In genomic region chr17:35870151-35870883, GRCm38 (mm10) we compare ENCODE assay signal across 8 mouse cellular contexts. TPM values are rescaled to one million over a fixed set of nuclear protein-coding genes. Genes with fewer than 3 reads are reported as not detected.
DNase-seq lines count a peak whose midpoint lies in the region; ATAC-seq and TF ChIP-seq lines count a peak whose summit lies in the region.

No protein-coding gene starts in this region.

- intact Hi-C loops in heart, postnatal 10 days (cut with DNase I): no loop called here

- TF ChIP-seq POLR2A in testis, adult 2 months (IDR thresholded peaks at IDR 0.05; ENCODE audit: control insufficient read depth, low read depth, low read length): no peak

- no peak for ATAC-seq in embryonic facial prominence, embryonic 12.5 days (ENCODE audit: insufficient number of reproducible peaks, insufficient read depth, low FRiP score, low TSS enrichment)
- peak; percentile 23; the same call in 1 of the 2 replicates for ATAC-seq in stomach, embryonic 16.5 days (ENCODE audit: insufficient read depth, low FRiP score)

- no peaks in the 10 kb centered on the region for H3K36me3 ChIP-seq in testis, adult 2 months (ENCODE audit: control insufficient read depth, insufficient read depth, low read length)
- peaks cover 31% of the 10 kb centered on the region for H3K36me3 ChIP-seq in embryonic facial prominence, embryonic 12.5 days
- H3K36me3 ChIP-seq in stomach, embryonic 16.5 days (ENCODE audit: control insufficient read depth, insufficient read depth, low read length): peaks cover 6% of the 10 kb centered on the region; the same call in 1 of the 2 replicates

- H3K4me2 ChIP-seq in embryonic facial prominence, embryonic 12.5 days (replicated peaks): peak overlapping the region; percentile 96
- peak overlapping the region; percentile 90 for H3K4me2 ChIP-seq in stomach, embryonic 16.5 days (ENCODE audit: low read depth, low read length)

- no peak for TF ChIP-seq CTCF in testis, adult 2 months (IDR thresholded peaks at IDR 0.05; ENCODE audit: control insufficient read depth, insufficient read depth, insufficient replicate concordance, low read depth, low read length)

- H3K27ac ChIP-seq in testis, adult 2 months (ENCODE audit: control insufficient read depth, insufficient read depth, low read depth, low read length): peak overlapping the region; percentile 32; the same call in 1 of the 2 replicates
- peak overlapping the region; percentile 98 for H3K27ac ChIP-seq in embryonic facial prominence, embryonic 12.5 days
- peak overlapping the region; percentile 99 for H3K27ac ChIP-seq in stomach, embryonic 16.5 days (ENCODE audit: low read length)

- peaks cover 9% of the 10 kb centered on the region for H3K27me3 ChIP-seq in testis, adult 2 months (ENCODE audit: control insufficient read depth, insufficient read depth, low read length)
- H3K27me3 ChIP-seq in embryonic facial prominence, embryonic 12.5 days: no peaks in the 10 kb centered on the region
- H3K27me3 ChIP-seq in stomach, embryonic 16.5 days (ENCODE audit: control insufficient read depth, insufficient read depth, low read length): no peaks in the 10 kb centered on the region

- DNase-seq in testis, postnatal 14 days (ENCODE audit: low spot score): no peak
- peak; percentile 77 to 81 for DNase-seq in heart, postnatal 10 days
- DNase-seq in kidney, postnatal 36 days: peak; percentile 74 to 83
- peak; percentile 26 for DNase-seq in mesoderm, embryonic 11.5 days (ENCODE audit: low read depth, low spot score)
- no peak for DNase-seq in cerebellum, postnatal 4 days (ENCODE audit: low spot score in 2 of 2)

- peak overlapping the region; percentile 68 for H3K9ac ChIP-seq in embryonic facial prominence, embryonic 12.5 days
- H3K9ac ChIP-seq in stomach, embryonic 16.5 days (ENCODE audit: low read length): peak overlapping the region; percentile 85

- peaks cover 27% of the 10 kb centered on the region for H3K4me1 ChIP-seq in testis, adult 2 months (ENCODE audit: control insufficient read depth, insufficient read depth, low read length)
- peaks cover 55% of the 10 kb centered on the region for H3K4me1 ChIP-seq in embryonic facial prominence, embryonic 12.5 days
- peaks cover 47% of the 10 kb centered on the region for H3K4me1 ChIP-seq in stomach, embryonic 16.5 days (ENCODE audit: control insufficient read depth, insufficient read depth, low read length)

- H3K4me3 ChIP-seq in testis, adult 2 months (ENCODE audit: control insufficient read depth, low read depth, low read length): no peak overlapping the region
- peak overlapping the region; percentile 73 for H3K4me3 ChIP-seq in embryonic facial prominence, embryonic 12.5 days
- H3K4me3 ChIP-seq in stomach, embryonic 16.5 days (replicated peaks; ENCODE audit: low read length): peak overlapping the region; percentile 74

- WGBS in embryonic facial prominence, embryonic 12.5 days: 47% methylated on average over 8 of the region's 9 CpGs
- 46% methylated on average over 9 of the region's 9 CpGs for WGBS in stomach, embryonic 16.5 days

- no peaks in the 10 kb centered on the region for H3K9me3 ChIP-seq in embryonic facial prominence, embryonic 12.5 days
- H3K9me3 ChIP-seq in stomach, embryonic 16.5 days (replicated peaks; ENCODE audit: control insufficient read depth, low read length): peaks cover 5% of the 10 kb centered on the region; the same call in 1 of the 2 replicates

RNA-seq across cellular contexts. Expression of gene Ppp1r18, which starts 4.9 kb away (rescaled TPM):
- 34.1 and 36.8 TPM in 2 replicates for polyA plus RNA-seq in testis, adult 2 months (2012; rRNA removed)
- polyA plus RNA-seq in embryonic facial prominence, embryonic 12.5 days (2016; fragmentation: Nextera tagmentation; extraction: Ambion mirVana): 26.1 and 28.9 TPM in 2 replicates
- 10 to 100 TPM; 27.9 to 29.6 TPM for total RNA-seq in heart, postnatal 10 days (2021)
- polyA plus RNA-seq in stomach, embryonic 16.5 days (2015; fragmentation: Nextera tagmentation; extraction: Ambion mirVana): 20.1 and 20.2 TPM in 2 replicates

RNA-seq across cellular contexts. Expression of gene Nrm, which starts 9.2 kb away (rescaled TPM):
- polyA plus RNA-seq in testis, adult 2 months (2012; rRNA removed): 179 and 201 TPM in 2 replicates
- polyA plus RNA-seq in embryonic facial prominence, embryonic 12.5 days (2016; fragmentation: Nextera tagmentation; extraction: Ambion mirVana): 39.9 and 43.9 TPM in 2 replicates
- 10 to 100 TPM; 12.6 to 13.5 TPM for total RNA-seq in heart, postnatal 10 days (2021)
- polyA plus RNA-seq in stomach, embryonic 16.5 days (2015; fragmentation: Nextera tagmentation; extraction: Ambion mirVana): 48.9 and 51.5 TPM in 2 replicates

RNA-seq across cellular contexts. Expression of gene Dhx16, which starts 9.3 kb away (rescaled TPM):
- 81.3 and 89.0 TPM in 2 replicates for polyA plus RNA-seq in testis, adult 2 months (2012; rRNA removed)
- 47.8 and 52.8 TPM in 2 replicates for polyA plus RNA-seq in embryonic facial prominence, embryonic 12.5 days (2016; fragmentation: Nextera tagmentation; extraction: Ambion mirVana)
- 10 to 100 TPM; 24.7 to 29.2 TPM for total RNA-seq in heart, postnatal 10 days (2021)
- polyA plus RNA-seq in stomach, embryonic 16.5 days (2015; fragmentation: Nextera tagmentation; extraction: Ambion mirVana): 33.8 and 44.1 TPM in 2 replicates

RNA-seq across cellular contexts. Expression of gene 2310061I04Rik, which starts 26.9 kb away (rescaled TPM):
- polyA plus RNA-seq in testis, adult 2 months (2012; rRNA removed): 144 and 172 TPM in 2 replicates
- 24.0 and 24.3 TPM in 2 replicates for polyA plus RNA-seq in embryonic facial prominence, embryonic 12.5 days (2016; fragmentation: Nextera tagmentation; extraction: Ambion mirVana)
- 10 to 100 TPM; 64.8 to 69.8 TPM for total RNA-seq in heart, postnatal 10 days (2021)
- polyA plus RNA-seq in stomach, embryonic 16.5 days (2015; fragmentation: Nextera tagmentation; extraction: Ambion mirVana): 19.1 and 22.9 TPM in 2 replicates

RNA-seq across cellular contexts. Expression of gene Mdc1, which starts 29.0 kb away (rescaled TPM):
- 73.7 and 81.1 TPM in 2 replicates for polyA plus RNA-seq in testis, adult 2 months (2012; rRNA removed)
- polyA plus RNA-seq in embryonic facial prominence, embryonic 12.5 days (2016; fragmentation: Nextera tagmentation; extraction: Ambion mirVana): 15.1 and 21.3 TPM in 2 replicates
- 10 to 100 TPM; 20.4 to 22.1 TPM for total RNA-seq in heart, postnatal 10 days (2021)
- polyA plus RNA-seq in stomach, embryonic 16.5 days (2015; fragmentation: Nextera tagmentation; extraction: Ambion mirVana): 11.7 and 16.2 TPM in 2 replicates

Comparison
In these comparisons a context has a peak if more than half of its experiments do, and no peak if none do; other contexts are left out.
1. H3K27ac ChIP-seq: peak in every context shown above with its lines; median percentile 99 in stomach, embryonic 16.5 days; 98 in embryonic facial prominence, embryonic 12.5 days; 32 in testis, adult 2 months.
2. DNase-seq: peak in heart, postnatal 10 days (2 of 2), kidney, postnatal 36 days (2 of 2) and mesoderm, embryonic 11.5 days (single experiment); none in testis, postnatal 14 days (single experiment) and cerebellum, postnatal 4 days (0 of 2).